Mouse (Mus musculus): ENCODE data around the gene Pias1. TPM values are rescaled to one million over a fixed set of nuclear protein-coding genes. Genes with fewer than 3 reads are reported as not detected.

Pias1 gene
- 9.3 and 11.0 TPM in 2 replicates for polyA plus RNA-seq (2012; rRNA removed)

GRCm38 (mm10) chr9:62987824-62988223 lies at the start of gene Pias1:
Gene Pias1 (minus strand): TSS chr9:62987924.

DNA sequence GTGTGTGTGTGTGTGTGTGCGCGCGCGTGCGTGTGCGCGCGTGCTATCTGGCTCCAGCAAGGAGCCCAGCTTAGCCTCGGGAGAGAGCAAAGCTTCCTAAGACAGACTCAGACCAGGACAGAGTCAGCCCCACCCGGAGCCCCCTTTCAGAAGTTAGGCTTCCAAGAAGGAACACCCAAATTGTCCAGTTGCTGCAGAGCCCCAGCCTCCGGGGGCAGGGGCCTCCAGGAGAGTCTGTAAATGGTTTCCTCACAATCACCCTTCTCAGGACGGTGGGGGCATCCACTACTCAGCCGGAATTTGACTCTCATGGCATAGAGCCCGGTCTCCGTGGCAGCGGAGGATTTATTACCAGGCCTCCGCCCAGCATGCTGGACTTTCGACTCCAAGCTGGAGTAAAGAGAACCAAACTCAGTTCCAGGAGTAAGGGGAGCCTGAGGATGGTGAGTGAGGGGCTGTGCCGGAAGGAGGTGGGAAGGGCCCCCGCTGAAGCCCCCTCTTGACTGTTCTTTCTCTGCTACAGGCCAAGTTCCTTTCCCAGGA lies 129.9 kb downstream of the Pias1 start, which contains the start of gene Calml4:
Calml4 (plus strand) TSS at position 362 of the 543 bp plus-strand sequence.

DNA sequence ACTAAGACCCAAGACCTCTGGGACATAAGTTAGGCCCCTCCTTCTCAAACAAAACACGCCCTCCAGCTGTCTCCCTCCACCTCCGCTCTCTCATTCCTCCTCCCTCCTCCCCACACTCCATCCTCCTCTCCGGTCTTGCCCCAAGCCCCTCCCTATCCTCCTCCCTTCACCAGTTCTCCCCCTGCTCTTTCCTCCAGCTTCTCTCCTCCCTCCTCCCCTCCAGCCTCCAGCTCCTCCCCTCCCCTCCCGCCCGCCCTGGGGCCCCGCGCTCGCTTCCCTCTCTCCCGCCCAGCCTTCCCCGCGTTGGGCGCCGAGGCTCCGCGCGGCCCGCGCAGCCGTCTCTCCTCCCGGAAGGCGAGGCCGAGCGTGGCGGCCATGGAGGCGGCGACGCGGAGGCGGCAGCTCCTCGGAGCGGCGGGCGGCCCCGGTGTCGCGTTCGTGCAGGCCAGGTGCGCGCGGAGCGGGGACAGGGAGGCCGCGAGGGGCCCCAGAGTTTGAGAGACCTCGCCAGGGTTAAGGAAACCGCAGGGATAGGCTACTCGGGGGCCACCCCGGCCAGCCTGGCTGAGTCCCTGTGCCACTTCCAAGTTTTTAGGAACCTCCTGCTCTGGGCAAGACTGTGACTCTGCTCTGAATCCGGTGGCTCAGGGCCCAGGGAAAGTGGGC lies 149.1 kb downstream of the Pias1 start, which contains the start of gene Cln6:
Cln6 (plus strand) TSS at position 280 of the 666 bp plus-strand sequence.

Other genes with a start within 250 kb of the Pias1 start
- gene Fem1b, start 176.0 kb downstream of the Pias1 start, polyA plus RNA-seq (2012; rRNA removed) = 5.7 and 6.1 TPM in 2 replicates
- 12.8 and 15.8 TPM in 2 replicates for gene Cln6, start 149.1 kb downstream of the Pias1 start, polyA plus RNA-seq (2012; rRNA removed)
- gene Calml4, start 129.8 kb downstream of the Pias1 start, polyA plus RNA-seq (2012; rRNA removed) = 2.2 and 4.2 TPM in 2 replicates
- gene Skor1, start 161.0 kb upstream of the Pias1 start, polyA plus RNA-seq (2012; rRNA removed) = 0.01 TPM in 1 of 2 replicates, not detected in the other